Mouse (Mus musculus) cerebellum, adult 2 months (tissue): ENCODE measurements around the gene Cryl1.

Experiments used
- CTCF ChIP-seq: fragments of 200-500 bp; IDR thresholded peaks from 2 replicates; pipeline ENCODE4 v1.5.1; 2011; ENCODE audit warnings: low read depth, mild to moderate bottlenecking, control low read depth, low read length, moderate library complexity, borderline replicate concordance; ENCODE audit not compliant: insufficient read depth
- POLR2A ChIP-seq: fragments of 200-500 bp; IDR thresholded peaks from 2 replicates; pipeline ENCODE4 v1.6.1; 2011; ENCODE audit warnings: low read length, control low read depth, borderline replicate concordance; ENCODE audit not compliant: insufficient read depth

DNA sequence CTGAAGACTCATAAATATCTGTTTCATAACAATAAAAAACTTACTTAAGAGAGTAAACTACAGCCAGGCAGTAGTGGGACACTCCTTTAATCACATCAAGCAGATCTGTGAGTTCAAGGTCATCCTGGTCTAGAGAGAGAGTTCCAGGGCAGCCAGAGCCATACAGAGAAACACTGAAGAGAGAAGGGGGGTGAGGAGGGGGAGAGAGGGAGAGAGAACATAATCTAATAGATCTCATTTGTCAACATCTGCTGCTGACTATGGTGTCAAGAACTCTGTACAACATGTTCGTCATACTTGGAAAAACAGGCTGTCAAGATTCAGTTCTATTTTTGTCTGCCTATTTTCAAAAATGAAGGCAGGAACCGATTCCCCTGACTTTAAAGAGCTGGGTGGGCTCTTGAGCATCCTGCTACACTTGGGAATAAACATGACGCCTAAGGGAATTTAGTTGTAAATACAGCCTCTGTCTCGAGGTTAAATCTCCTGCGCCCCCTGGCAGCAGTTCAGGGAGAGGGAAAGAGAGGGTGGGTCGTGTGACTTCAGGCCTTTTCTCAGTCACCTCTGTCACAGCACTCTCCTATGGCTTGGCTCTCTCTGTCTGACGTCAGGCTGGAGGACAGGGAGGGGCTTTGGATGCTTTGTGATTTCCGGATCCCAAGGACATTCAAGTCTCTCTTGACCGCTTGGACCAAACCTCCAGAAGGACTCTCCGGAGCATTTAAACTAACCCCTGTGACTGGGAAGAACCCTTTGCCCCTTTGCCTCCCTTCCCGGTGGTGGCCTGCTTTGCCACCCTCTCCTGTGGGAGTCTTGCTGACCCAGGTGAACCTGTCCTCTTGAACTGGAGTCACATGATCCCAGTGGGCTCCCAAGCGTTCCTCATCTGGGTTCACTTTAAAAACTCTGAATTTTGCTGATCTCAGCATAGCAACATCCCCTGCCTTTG, 9.0 kb upstream of the Cryl1 start:
- TF ChIP-seq CTCF: peak; percentile 21; the same call in 1 of the 2 replicates
- no peak for TF ChIP-seq POLR2A
